Mouse (Mus musculus): ENCODE data around the gene Brox.

- TF ChIP-seq CTCF (IDR thresholded peaks at IDR 0.05; ENCODE audit: borderline replicate concordance, insufficient read depth, low read length), result no peak
- TF ChIP-seq POLR2A (IDR thresholded peaks at IDR 0.05; ENCODE audit: low read depth, low read length), result no peak
Measured at GRCm38 (mm10) chr1:183327171-183327570, 30.1 kb upstream of the Brox start.

Data from embryonic fibroblast, embryonic 13.5 days (primary cell).